Mouse (Mus musculus): ENCODE results near the gene H2afb3. TPM values are rescaled to one million over a fixed set of nuclear protein-coding genes. Genes with fewer than 3 reads are reported as not detected.

H2afb3 gene
- not detected in 2 replicates for polyA plus RNA-seq (2015; fragmentation: Nextera tagmentation; extraction: Ambion mirVana)

DNA sequence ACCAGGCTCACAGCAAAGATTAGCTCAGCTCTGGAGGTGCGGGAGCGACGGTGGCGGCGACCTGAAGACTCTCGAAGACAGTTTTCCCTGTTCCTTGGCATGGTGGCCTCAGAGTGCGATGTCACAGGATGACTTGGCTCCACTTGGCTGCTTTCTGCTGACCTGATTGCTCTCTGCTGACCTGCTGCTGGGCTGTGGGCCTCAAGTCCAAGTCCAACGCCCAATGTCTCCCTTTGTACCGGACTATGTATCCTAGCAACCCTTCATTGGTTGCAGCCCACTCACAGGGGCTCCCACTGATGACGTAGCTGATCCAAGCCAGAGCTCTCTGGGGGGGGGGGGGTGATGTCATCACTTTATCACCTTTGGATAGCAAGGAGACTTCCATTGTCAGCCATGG is at the start of gene H2afb3:
Gene H2afb3, minus strand, starts transcription at position 101 of the 400 bp plus-strand sequence.

DNA sequence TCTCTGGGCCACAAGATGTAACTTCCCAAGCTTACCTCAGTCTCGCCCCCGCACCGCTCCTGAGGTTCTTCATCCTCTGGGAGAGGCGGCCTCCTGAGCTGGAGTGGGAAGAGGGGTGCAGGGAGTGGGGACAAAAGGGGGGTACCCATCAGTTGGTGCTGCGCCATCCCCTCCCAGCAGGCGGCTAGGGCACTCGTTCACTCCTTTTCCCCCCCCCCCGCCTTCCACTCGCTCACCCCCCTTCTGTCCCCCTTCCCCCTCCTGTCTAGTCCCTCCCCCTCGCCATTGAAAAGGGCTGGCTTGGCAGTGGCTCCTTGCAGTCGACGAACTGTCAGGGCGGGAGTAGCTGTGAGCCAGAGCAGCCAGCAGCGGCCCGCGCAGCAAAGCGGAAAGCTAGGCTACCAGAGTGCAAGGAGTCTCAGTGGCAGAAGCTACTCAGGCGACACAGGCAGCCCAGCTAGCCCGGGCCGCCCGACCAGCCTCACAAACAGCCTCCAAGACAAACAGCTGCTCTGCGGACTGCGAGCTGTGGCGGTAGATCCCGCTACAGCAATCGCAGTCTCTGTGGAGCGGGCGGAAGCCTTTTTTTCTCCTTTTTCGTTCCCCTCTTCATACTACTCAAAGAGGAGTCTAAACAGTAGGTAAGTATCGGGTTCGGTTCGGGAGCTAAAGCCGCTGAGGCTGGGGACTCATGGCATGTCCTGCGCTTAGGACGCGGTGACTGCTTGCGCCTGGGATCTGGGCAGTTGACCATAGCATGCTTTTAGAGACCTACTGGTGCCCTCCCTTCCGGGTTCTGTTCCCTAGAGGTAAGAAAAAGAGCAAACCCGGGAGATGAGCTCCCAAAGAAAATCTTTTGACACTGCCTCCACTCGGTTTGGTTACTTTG is 22.6 kb downstream of the H2afb3 start, which contains the start of gene Pcdh11x:
Gene Pcdh11x, plus strand, starts transcription at position 249 of the 889 bp plus-strand sequence.

Other genes starting within 250 kb of the H2afb3 start
- gene Pcdh11x, start 22.8 kb downstream of the H2afb3 start, polyA plus RNA-seq (2015; fragmentation: Nextera tagmentation; extraction: Ambion mirVana), result 0.16 and 0.36 TPM in 2 replicates